Mouse (Mus musculus) stomach, postnatal 0 days (tissue): ENCODE measurements around the gene Wdr25.

Experiments
- CTCF ChIP-seq: IDR thresholded peaks from 2 replicates; pipeline ENCODE4 v1.5.1; 2016; ENCODE audit warnings: antibody characterized with exemption, low read depth, mild to moderate bottlenecking, moderate library complexity
- EP300 ChIP-seq: optimal IDR thresholded peaks from 2 replicates; pipeline ENCODE3; 2016; ENCODE audit warnings: antibody characterized with exemption

DNA sequence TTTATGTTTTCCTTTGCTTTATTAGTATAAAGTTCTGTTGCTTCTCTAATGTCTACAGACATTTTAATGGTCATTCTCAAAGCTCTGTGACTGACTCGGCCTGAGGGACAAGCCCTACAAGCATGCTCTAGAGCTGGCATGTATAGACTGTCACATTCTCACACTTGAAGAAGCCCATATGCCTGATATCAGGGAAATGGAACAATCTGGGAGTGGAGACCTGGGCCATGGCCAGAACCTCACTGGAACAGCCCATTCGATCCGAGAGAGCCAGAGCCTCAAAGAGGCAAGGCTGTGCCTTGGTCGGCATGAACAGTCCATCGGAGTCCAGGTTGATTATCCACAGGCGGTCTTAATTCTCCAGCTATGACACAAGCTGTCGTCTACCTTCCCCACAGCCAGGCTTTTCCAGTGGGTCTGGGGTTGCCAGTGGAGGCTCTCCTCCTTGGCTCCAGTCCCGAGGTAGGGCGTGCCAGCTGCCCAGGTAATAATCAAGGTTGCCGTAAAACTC, 128.8 kb downstream of the Wdr25 start:
- no peak for TF ChIP-seq CTCF
- TF ChIP-seq EP300, result no peak
